Mouse (Mus musculus) liver (tissue): Measurements from ENCODE around the gene Prdm15.

Source experiments
- DNase-seq: peaks from one replicate; pipeline ENCODE4 v3.0.0-alpha.2; 2020; ENCODE audit warnings: mixed read lengths

The Prdm15 gene

GRCm38 (mm10) chr16:97817414-97817813, 34.2 kb downstream of the Prdm15 start:
- DNase-seq: no peak

DNA sequence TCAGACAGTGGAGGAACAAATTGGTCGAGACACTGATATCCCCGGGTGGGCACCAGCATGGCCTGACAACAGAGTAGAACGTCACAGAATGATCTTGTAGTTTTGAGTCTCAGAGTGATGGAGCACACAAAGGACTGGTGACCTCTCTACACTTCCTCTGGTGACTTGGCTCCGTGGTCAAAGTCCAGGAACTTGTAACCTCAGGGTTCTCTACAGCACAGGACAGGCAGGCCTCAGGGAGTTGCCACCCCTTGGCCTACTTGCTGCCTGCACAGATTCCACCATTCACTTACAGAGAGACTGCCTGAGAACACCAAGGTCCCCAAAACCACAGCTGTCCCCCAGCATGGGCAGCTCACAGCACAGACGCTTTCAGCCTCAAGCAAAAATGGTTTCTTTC, 36.4 kb downstream of the Prdm15 start:
- DNase-seq: no peak

- DNase-seq: no peak
These were observed 37.6 kb downstream of the Prdm15 start for GRCm38 (mm10) chr16:97814060-97814459.

GRCm38 (mm10) chr16:97808881-97809280, 42.8 kb downstream of the Prdm15 start:
- no peak for DNase-seq

GRCm38 (mm10) chr16:97805646-97806045, 46.0 kb downstream of the Prdm15 start:
- DNase-seq: no peak

GRCm38 (mm10) chr16:97804680-97805547, 46.7 kb downstream of the Prdm15 start:
- peak; percentile 69 for DNase-seq

- no peak for DNase-seq
These were observed 53.4 kb downstream of the Prdm15 start for GRCm38 (mm10) chr16:97797950-97798869.

DNA sequence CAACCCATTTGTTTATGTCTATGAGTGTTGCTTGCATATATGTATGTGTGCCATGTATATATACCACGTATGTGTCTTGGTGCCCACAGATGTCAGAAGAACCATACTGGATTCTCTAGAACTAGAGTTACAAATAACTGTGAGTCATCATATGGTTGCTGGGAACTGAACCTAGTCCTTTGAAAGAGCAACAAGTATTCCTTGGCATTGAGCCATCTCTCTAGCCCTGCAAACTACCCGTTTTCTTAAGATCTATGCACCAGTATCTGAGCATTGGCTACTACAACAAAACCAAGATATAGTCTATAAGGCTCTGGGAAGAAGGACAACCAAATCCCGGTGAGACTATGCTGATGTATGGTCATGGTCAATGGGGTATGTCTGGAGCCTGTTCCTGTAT, 54.4 kb downstream of the Prdm15 start:
- DNase-seq: no peak

- DNase-seq: no peak
These were observed 57.4 kb downstream of the Prdm15 start for GRCm38 (mm10) chr16:97794256-97794655.

DNA sequence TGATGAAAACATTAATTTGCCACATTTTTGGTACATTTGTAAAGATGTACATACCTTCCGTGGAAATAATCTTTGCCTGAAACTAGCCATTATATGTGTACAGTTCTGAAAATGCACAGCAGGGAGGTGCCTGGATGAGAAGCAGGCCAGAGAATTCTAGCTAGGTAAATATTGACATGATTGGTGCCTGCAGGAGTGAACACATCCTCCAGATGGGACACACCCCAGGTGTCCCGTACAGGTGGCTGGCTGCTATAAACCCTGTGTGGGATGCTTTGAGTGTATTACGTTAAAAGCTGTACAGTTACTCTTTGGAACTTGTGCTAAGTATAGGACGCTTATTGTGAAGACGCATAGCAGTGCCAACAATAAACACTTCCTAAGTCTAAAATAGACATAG, 68.6 kb downstream of the Prdm15 start:
- DNase-seq: no peak

DNA sequence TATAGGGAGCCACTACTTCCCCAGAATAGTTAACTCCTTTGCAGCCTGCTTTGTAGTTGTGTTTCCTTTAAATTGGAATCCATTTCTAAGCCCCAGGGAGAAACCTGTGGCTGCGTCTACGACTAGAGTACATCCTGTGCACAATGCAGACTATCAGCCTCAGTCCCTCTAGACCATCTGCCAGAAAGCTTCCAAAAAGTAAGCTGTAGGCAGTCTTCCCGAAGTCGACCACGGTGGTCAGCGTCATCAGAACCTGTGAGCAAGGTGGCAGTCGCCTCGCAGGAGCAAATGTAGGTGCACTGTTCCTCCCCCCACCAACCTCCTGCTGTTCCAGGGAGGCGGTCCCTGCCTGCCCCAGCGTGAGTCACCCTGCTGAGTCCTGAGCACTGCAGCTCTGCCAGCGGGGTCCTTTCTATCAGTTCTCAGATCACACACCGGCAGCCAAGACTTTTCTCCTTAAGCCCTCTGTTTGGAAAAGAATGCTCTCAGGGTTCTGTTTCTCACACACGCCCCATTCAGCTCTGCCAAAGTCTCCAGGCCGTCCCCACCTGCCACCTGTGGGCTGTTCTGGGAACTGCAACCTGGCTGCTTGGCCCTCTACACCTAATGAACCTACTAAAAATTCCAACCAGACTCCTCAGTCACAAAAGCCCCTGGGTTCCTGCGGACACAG, 73.2 kb downstream of the Prdm15 start:
- DNase-seq: peak; percentile 67

GRCm38 (mm10) chr16:97766501-97766900, 85.1 kb downstream of the Prdm15 start:
- peak; percentile 17 for DNase-seq

GRCm38 (mm10) chr16:97764626-97765025, 87.0 kb downstream of the Prdm15 start:
- DNase-seq: no peak

GRCm38 (mm10) chr16:97763990-97764340, 87.7 kb downstream of the Prdm15 start:
- no peak for DNase-seq

- DNase-seq: peak; percentile 65
These were observed 88.3 kb downstream of the Prdm15 start, which contains the start of gene Ripk4 for GRCm38 (mm10) chr16:97763061-97763989. Ripk4 (minus strand) TSS chr16:97763787.

GRCm38 (mm10) chr16:97761782-97762181, 89.9 kb downstream of the Prdm15 start:
- no peak for DNase-seq

- no peak for DNase-seq
These were observed 92.0 kb downstream of the Prdm15 start for GRCm38 (mm10) chr16:97759681-97760080.

DNA sequence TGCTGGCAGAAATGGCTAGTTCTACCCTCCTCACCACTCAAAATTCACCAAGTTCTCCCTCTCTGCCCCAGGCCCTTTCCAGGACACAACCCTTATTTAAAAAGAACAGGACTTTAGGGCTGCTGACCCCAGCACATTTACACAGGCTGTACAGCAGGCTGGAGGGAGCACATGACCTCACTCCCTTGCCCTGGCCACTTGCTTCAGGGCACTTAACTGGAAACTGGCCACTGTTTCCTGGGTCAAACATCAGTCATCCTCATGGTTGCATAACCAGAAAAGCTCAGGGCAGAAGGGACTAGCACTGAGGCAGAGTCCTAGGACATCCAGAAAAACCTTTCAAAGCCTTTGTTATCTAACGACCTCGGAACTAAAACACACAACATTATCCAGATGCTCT, 93.4 kb downstream of the Prdm15 start:
- DNase-seq: no peak

DNA sequence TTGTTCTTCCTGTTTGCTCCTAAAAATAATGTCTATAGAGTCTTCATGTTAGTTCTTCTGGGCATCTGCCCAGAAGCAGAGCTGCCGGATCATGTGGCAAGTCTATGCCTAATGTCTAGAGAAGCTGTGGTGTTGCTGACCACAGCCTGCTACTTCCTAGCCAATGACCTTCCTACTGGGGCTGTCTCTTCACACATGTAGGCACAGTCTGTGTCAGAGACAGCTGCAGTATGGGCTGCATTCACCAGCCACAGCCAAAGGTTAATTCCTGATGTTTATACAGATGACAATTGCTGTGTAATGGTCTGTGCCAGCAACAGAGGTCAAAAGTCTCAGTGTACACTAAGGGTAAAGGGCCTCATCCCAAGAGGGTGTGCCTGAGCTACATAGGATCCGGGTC, 95.2 kb downstream of the Prdm15 start:
- DNase-seq: no peak

DNA sequence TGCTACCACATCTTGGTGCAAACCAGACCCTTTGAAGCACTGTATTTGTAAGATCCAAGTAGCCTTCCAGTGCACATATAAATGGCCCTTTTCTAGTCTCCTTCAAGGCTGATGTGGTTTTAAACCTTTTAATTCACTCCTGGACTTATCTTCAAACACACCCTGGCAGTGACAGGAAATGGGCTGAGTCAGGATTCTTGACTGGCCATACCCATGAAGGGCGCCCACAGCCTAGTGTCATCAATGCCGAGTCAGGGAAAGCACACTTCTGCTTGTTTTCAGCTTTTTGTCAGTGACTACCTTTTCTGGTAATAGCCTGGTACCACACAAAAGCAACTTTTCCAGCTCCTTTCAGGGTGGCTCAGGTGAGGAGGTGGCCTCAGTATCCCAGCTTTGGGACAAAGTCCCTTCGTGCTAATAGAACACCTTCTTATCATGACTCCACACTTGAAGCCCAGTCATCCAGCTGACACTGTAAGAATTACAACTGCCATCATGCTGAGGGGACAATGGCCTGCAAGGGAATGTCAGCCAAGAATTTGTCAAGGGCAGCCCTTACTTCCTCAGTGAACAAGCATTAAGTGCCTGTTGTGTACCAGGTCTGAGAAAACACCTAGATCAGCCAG, 99.2 kb downstream of the Prdm15 start:
- no peak for DNase-seq

DNA sequence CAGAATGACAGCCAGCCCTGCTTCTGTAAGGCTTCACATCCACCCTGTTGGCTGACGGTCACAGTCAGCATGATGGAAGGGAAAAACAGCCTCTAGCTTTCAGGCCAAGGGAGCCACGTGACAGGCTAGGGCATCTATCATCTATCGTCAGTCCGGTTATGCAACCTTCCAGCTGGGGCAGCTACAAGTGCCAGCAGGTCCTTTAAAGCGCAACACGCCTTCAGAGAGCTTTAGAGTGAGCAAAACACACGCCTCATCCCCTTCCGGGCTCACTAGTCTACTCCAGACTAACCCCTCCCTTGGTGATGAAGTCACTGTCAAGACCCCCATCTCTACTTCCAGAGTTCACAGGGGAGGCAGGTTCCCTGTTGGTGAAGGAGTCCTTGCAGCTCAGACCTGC, 99.8 kb downstream of the Prdm15 start:
- DNase-seq: no peak

DNA sequence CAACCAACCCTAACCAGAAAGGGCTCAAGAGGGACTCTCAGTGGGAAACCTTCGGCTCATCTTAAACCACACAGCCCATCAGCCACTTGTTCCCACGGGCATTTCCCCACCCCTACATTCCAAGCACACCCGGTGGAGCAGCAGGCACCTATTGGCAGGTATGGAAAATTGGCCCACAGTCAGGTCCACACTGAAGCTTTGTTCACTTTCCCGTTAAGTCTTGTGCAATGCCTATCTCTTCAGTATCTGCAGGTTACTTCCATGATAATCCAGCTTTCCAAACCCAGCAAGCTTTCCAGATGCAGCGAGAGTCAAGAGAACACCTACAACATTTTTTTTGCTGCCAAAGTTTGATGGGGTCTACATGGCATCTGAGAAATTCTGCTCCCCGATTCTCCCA, 103.2 kb downstream of the Prdm15 start:
- DNase-seq: no peak
